8 mouse cellular contexts compared by ENCODE assay signal in genomic region chr11:78344890-78345715, GRCm38 (mm10). TPM values are rescaled to one million over a fixed set of nuclear protein-coding genes. Genes with fewer than 3 reads are reported as not detected.
A peak's percentile ranks its signal among the peaks of the same experiment; 100 is the strongest.
DNase-seq lines count a peak whose midpoint lies in the region; ATAC-seq and TF ChIP-seq lines count a peak whose summit lies in the region.

No protein-coding gene starts in this region.

- no peaks in the 10 kb centered on the region for H3K9me3 ChIP-seq in lung, embryonic 15.5 days

- no peak for TF ChIP-seq POLR2A in small intestine, adult 2 months (IDR thresholded peaks at IDR 0.05; ENCODE audit: low read depth, low read length)

- peak overlapping the region; percentile 21; the same call in 1 of the 2 replicates for H3K27ac ChIP-seq in lung, embryonic 15.5 days
- H3K27ac ChIP-seq in small intestine, adult 2 months (ENCODE audit: insufficient read depth, low read depth, low read length), result peak overlapping the region; percentile 58

- WGBS in lung, embryonic 15.5 days, result 47% methylated on average over 8 of the region's 8 CpGs
- WGBS in small intestine, adult 2 months, result 72% methylated on average over 8 of the region's 8 CpGs

- peaks cover 42% of the 10 kb centered on the region for H3K4me1 ChIP-seq in lung, embryonic 15.5 days
- peaks cover 25% of the 10 kb centered on the region for H3K4me1 ChIP-seq in small intestine, adult 2 months (ENCODE audit: control insufficient read depth, insufficient read depth, insufficient read length, low read length)

- H3K36me3 ChIP-seq in lung, embryonic 15.5 days, result peaks cover 11% of the 10 kb centered on the region; the same call in 1 of the 2 replicates
- H3K36me3 ChIP-seq in small intestine, adult 2 months (ENCODE audit: control insufficient read depth, insufficient read depth, low read length), result peaks cover 11% of the 10 kb centered on the region

- peak; percentile 20 for DNase-seq in cerebellum, adult 9-10 months
- no peak for DNase-seq in cerebellum, adult 18-20 months
- peak; percentile 39 for DNase-seq in adrenal gland, postnatal 25 days
- DNase-seq in gastrocnemius, postnatal 25 days, result peak; percentile 81
- DNase-seq in induced T-regulatory cell, adult 2 months (ENCODE audit: low read depth), result peak; percentile 36
- DNase-seq in c-Kit-positive CD71-positive TER-119-positive erythroid progenitor cells, embryonic 14.5 days (ENCODE audit: low spot score), result no peak

- TF ChIP-seq CTCF in small intestine, adult 2 months (IDR thresholded peaks at IDR 0.05; ENCODE audit: extremely low read depth, insufficient read length, insufficient replicate concordance, low read depth, low read length), result no peak

- H3K9ac ChIP-seq in lung, embryonic 15.5 days, result 0 out of 2 replicates have a peak overlapping the region, but pooled peaks have one; percentile 1

- ATAC-seq in lung, embryonic 15.5 days (ENCODE audit: borderline replicate concordance, extremely low read depth, low FRiP score, low TSS enrichment), result peak; percentile 19; the same call in 1 of the 2 replicates

- no peaks in the 10 kb centered on the region for H3K27me3 ChIP-seq in lung, embryonic 15.5 days
- H3K27me3 ChIP-seq in small intestine, adult 2 months (ENCODE audit: control insufficient read depth, insufficient read depth, low read length), result no peaks in the 10 kb centered on the region; the same call in 1 of the 2 replicates

- peak overlapping the region; percentile 98 for H3K4me2 ChIP-seq in lung, embryonic 15.5 days

- H3K4me3 ChIP-seq in lung, embryonic 15.5 days, result no peak overlapping the region
- H3K4me3 ChIP-seq in small intestine, adult 2 months (ENCODE audit: low read depth, low read length), result no peak overlapping the region

RNA-seq across cellular contexts. Expression of gene Unc119, which starts 1.8 kb away (rescaled TPM):
- total RNA-seq in adrenal gland, postnatal 25 days (2021), result 27.3 and 45.5 TPM in 2 replicates
- 10 to 100 TPM in 1 of 2 experiments, 1 to 10 TPM in 1; 8.4 to 10.5 TPM for total RNA-seq in gastrocnemius, postnatal 25 days (2021)
- 33.4 and 35.7 TPM in 2 replicates for polyA plus RNA-seq in lung, embryonic 15.5 days (2015; fragmentation: Nextera tagmentation; extraction: Ambion mirVana)
- polyA plus RNA-seq in small intestine, adult 2 months (2012; rRNA removed), result 12.7 and 13.3 TPM in 2 replicates

RNA-seq across cellular contexts. Expression of gene Pigs, which starts 16.9 kb away (rescaled TPM):
- total RNA-seq in adrenal gland, postnatal 25 days (2021), result 57.0 and 63.2 TPM in 2 replicates
- 10 to 100 TPM; 18.3 to 20.4 TPM for total RNA-seq in gastrocnemius, postnatal 25 days (2021)
- 75.5 and 78.5 TPM in 2 replicates for polyA plus RNA-seq in lung, embryonic 15.5 days (2015; fragmentation: Nextera tagmentation; extraction: Ambion mirVana)
- 47.6 and 70.8 TPM in 2 replicates for polyA plus RNA-seq in small intestine, adult 2 months (2012; rRNA removed)

RNA-seq across cellular contexts. Expression of gene Aldoc, which starts 22.3 kb away (rescaled TPM):
- total RNA-seq in adrenal gland, postnatal 25 days (2021), result 20.9 and 23.2 TPM in 2 replicates
- 1 to 10 TPM; 2.5 to 2.6 TPM for total RNA-seq in gastrocnemius, postnatal 25 days (2021)
- 7.7 and 8.1 TPM in 2 replicates for polyA plus RNA-seq in lung, embryonic 15.5 days (2015; fragmentation: Nextera tagmentation; extraction: Ambion mirVana)
- polyA plus RNA-seq in small intestine, adult 2 months (2012; rRNA removed), result 8.8 and 11.7 TPM in 2 replicates

RNA-seq across cellular contexts. Expression of gene Foxn1, which starts 41.3 kb away (rescaled TPM):
- 0.36 and 0.86 TPM in 2 replicates for total RNA-seq in adrenal gland, postnatal 25 days (2021)
- total RNA-seq in gastrocnemius, postnatal 25 days (2021), result not detected
- 0.35 and 1.9 TPM in 2 replicates for polyA plus RNA-seq in lung, embryonic 15.5 days (2015; fragmentation: Nextera tagmentation; extraction: Ambion mirVana)
- polyA plus RNA-seq in small intestine, adult 2 months (2012; rRNA removed), result 0.06 TPM in 1 of 2 replicates, not detected in the other

RNA-seq across cellular contexts. Expression of gene Spag5, which starts 43.8 kb away (rescaled TPM):
- total RNA-seq in adrenal gland, postnatal 25 days (2021), result 9.5 and 10.7 TPM in 2 replicates
- total RNA-seq in gastrocnemius, postnatal 25 days (2021), result 1 to 10 TPM; 3.1 to 4.2 TPM
- 44.8 and 49.9 TPM in 2 replicates for polyA plus RNA-seq in lung, embryonic 15.5 days (2015; fragmentation: Nextera tagmentation; extraction: Ambion mirVana)
- polyA plus RNA-seq in small intestine, adult 2 months (2012; rRNA removed), result 5.1 and 7.5 TPM in 2 replicates

Comparison
In these comparisons a context has a peak if more than half of its experiments do, and no peak if none do; other contexts are left out.
1. DNase-seq: peak in cerebellum, adult 9-10 months (single experiment), adrenal gland, postnatal 25 days (single experiment), gastrocnemius, postnatal 25 days (single experiment) and induced T-regulatory cell, adult 2 months (single experiment); none in cerebellum, adult 18-20 months (0 of 2) and c-Kit-positive CD71-positive TER-119-positive erythroid progenitor cells, embryonic 14.5 days (single experiment).